Mouse (Mus musculus) T-helper 1 cell (primary cell): Measurements from ENCODE around the gene Ufd1.

Experiments
- in situ Hi-C: fragments of 300-600 bp; cut with MboI, MseI; formaldehyde crosslinking; loops from one replicate; pipeline ENCODE4 v1.15.1; 2025; ENCODE audit warnings: high pct_unique_total_duplicates

Gene Ufd1

DNA sequence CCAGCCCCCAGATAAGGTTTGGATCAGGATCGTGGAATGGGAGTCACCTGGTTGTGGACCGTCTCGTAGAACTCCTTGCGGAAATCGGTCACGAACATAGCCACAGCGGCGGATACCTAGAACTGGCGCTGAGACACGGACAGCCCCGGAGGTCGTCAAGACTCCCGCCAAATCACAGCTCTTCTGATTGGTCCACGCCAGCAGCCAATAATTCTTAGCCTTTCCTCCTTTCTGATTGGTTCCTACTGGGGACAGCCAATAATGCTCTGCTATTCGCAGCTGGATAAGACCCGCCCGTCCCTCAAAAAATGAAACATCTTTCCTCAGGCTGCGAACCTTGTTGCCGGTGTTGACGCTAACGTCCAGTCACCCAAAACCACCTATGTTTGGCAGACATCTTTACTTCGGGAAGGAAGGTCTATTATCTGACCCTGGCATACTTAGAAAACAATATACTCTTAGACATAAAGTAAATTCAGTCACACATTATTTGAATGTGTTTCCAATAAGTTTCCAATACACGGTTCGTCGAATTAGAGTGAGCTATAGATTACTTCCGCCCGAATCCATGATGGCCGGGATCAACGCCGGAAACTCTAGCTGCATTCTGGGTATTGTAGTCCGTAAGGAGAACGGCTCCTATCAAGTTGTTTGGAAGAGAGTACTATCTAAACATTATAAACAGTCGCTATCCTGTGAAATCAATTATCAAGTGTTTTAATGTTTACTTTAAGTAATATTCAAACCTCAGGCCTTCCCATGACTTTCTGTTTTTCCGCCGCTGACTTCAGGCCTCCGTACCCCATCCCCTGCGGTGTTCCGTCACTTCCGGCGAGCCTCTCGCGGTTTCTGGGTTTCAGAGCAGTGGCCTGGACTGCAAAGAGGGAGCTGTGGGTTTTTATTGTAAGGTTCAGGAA lies at the start of gene Ufd1, which contains the start of gene Cdc45:
Gene Ufd1, plus strand, starts transcription at position 312 of the 917 bp plus-strand sequence.
Gene Cdc45, minus strand, starts transcription at position 520 of the 917 bp plus-strand sequence.
- in situ Hi-C loops: no loop called here

GRCm38 (mm10) chr16:18762960-18763359 lies 48.6 kb upstream of the Ufd1 start:
- in situ Hi-C loops: no loop called here

- in situ Hi-C loops: no loop called here
These were observed 45.2 kb upstream of the Ufd1 start for GRCm38 (mm10) chr16:18766390-18766789.

DNA sequence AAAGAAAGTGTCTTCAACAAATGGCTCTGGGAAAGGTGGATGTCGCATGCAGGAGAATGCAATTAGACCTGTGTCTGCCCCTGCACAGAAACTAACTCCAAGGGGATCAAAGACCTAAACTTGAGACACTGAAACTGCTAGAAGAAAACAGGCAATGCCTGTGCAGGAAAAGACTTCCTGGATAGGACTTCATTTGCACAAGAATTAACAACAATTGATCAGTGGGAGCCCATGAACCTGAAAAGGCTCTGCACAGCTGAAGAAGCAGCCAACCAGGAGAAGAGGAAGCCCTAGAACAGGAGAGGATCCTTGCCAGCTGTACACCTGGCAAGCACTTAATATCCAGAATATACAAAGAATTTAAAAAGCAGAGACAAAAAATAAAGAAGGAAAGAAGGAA lies 42.1 kb upstream of the Ufd1 start:
- in situ Hi-C loops: no loop called here

DNA sequence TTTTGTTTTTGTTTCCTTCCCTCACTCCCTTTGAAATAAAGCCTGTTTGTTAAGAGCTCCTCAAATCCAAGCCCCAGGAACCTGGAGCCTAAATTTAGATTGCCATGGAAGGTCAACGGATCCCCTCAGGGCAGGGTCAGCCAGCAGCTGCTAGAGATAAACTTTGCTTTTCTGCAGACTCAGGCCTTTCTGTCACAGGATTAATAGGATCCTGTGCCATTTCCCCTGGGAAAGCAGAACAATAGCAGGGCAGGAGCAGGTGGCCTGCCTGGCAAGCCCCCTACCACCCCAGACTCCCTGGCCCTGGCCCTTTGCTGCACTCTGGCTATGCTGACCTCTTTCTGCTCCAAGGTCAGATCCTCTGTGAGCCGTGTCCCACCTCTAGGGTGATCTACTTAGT lies 37.6 kb upstream of the Ufd1 start:
- in situ Hi-C loops: no loop called here

- in situ Hi-C loops: loop anchor here (5.0 kb wide), 1 partner anchor 79 kb away; no protein-coding TSS in a partner anchor
These were observed 35.7 kb upstream of the Ufd1 start for GRCm38 (mm10) chr16:18775621-18776555.

- in situ Hi-C loops: loop anchor here (5.0 kb wide), 1 partner anchor 79 kb away; no protein-coding TSS in a partner anchor
These were observed 35.0 kb upstream of the Ufd1 start, which contains the start of gene Cldn5 for GRCm38 (mm10) chr16:18776556-18777100. TSS of gene Cldn5 (plus strand) at chr16:18776847.

GRCm38 (mm10) chr16:18777101-18778080 lies 34.2 kb upstream of the Ufd1 start:
- in situ Hi-C loops: loop anchor here (5.0 kb wide), 1 partner anchor 80 kb away; no protein-coding TSS in a partner anchor

- in situ Hi-C loops: loop anchor here (5.0 kb wide), 1 partner anchor 81 kb away; no protein-coding TSS in a partner anchor
These were observed 33.1 kb upstream of the Ufd1 start for GRCm38 (mm10) chr16:18778461-18778860.

- in situ Hi-C loops: no loop called here
These were observed 29.8 kb upstream of the Ufd1 start for GRCm38 (mm10) chr16:18781810-18782209.

DNA sequence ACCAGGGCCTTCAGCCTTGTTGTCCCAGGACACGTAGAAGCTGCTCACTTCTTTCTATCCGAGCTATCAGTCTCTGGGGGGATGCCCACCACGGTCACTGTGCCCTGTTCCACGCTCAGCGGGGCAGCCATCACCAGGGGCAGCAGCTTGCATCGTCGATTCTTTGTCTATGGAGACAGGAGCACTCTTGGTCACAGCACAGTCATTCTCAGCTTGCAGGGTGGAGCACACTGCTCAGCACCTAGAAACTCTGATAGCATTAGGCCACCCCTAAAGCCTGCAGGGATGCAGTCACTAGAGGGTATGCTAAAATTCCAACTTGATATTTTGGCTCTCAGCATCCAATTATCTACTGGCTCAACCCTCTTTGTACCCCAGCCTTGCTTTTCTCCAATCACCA lies 26.6 kb upstream of the Ufd1 start:
- in situ Hi-C loops: no loop called here

- in situ Hi-C loops: no loop called here
These were observed 26.1 kb upstream of the Ufd1 start for GRCm38 (mm10) chr16:18785485-18785884.

DNA sequence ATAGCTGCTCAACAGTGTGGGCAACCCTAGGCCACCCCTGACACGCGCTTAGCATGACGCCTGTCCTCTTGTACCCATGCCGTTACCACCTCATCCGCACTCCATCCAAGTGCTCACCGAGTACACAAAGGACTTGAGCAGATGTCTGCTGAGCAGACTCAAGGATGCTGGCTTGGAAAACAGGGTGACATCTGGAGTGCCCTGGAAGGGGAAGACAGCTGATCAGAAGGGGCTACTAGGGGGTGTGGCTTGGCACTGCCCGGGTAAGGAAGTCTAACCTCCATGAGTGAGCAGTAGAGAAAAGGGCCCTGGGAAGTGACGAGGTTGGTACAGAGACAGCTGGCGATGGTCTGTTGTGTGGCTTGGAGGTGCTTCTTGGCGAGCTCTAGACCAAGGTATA lies 24.9 kb upstream of the Ufd1 start:
- in situ Hi-C loops: no loop called here

- in situ Hi-C loops: no loop called here
These were observed 22.8 kb upstream of the Ufd1 start for GRCm38 (mm10) chr16:18788627-18789406.

- in situ Hi-C loops: loop anchor here (5.0 kb wide), 1 partner anchor 513 kb away; no protein-coding TSS in a partner anchor
These were observed 16.2 kb upstream of the Ufd1 start for GRCm38 (mm10) chr16:18795223-18795899.

- in situ Hi-C loops: loop anchor here (5.0 kb wide), 1 partner anchor 514 kb away; no protein-coding TSS in a partner anchor
These were observed 14.9 kb upstream of the Ufd1 start for GRCm38 (mm10) chr16:18796645-18797044.

DNA sequence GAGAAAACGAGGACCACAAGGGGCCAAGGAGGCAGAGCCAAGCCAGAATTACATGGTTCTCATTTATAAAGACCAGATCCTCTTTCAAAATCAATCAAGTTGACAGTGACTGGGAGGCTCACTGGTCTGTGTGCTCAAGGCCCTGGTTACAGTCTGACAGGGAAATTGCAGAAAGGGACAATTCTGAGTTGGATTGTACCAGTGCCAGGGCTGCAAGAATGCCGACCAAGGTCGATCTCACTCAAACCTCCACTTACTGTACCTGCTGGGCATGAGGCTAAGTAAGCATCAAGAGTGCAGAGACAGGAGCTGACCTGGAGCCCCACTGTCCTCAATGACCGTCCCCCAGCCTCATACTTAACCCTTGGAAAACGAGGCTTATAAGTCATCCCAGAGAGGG lies 13.4 kb upstream of the Ufd1 start:
- in situ Hi-C loops: loop anchor here (5.0 kb wide), 1 partner anchor 516 kb away; no protein-coding TSS in a partner anchor

GRCm38 (mm10) chr16:18798841-18799240 lies 12.7 kb upstream of the Ufd1 start:
- in situ Hi-C loops: loop anchor here (5.0 kb wide), 1 partner anchor 517 kb away; no protein-coding TSS in a partner anchor

DNA sequence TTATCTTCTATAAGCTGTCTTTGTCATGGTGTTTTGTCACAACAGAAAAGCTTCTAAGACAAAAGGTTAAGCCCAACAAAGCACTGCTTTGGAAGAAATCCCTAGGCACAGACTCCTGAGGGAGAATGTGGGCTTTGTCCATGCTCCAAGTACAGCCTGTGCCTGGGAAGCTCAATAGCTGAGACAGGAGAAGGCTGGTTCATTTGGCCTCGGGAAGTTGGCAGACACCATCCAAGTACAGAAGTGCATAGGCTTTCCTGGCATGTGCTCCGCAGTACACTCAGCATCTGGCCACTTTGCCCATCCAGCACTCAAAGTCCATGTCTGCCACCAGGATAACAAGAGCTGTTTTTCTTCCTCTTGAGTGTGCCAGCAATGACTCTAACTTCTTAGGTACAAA lies 5.8 kb upstream of the Ufd1 start:
- in situ Hi-C loops: no loop called here
